In genomic region chr9:102544116-102544772, GRCm38 (mm10) we compare ENCODE assay signal across 8 mouse cellular contexts. TPM values are rescaled to one million over a fixed set of nuclear protein-coding genes. Genes with fewer than 3 reads are reported as not detected.
DNase-seq lines count a peak whose midpoint lies in the region; ATAC-seq lines count a peak whose summit lies in the region.

No protein-coding gene starts in this region.

- 17% methylated on average over 11 of the region's 11 CpGs for WGBS in heart, embryonic 11.5 days (ENCODE audit: insufficient replicate concordance)
- 3% methylated on average over 11 of the region's 11 CpGs for WGBS in forebrain, embryonic 15.5 days
- WGBS in midbrain, embryonic 10.5 days = 18% methylated on average over 11 of the region's 11 CpGs

- no peak for DNase-seq in heart, adult 18-20 months
- peak; percentile 7 for DNase-seq in cerebellum, adult 8-10 months
- DNase-seq in midbrain, embryonic 10.5 days (ENCODE audit: low spot score) = peak; percentile 49
- no peak for DNase-seq in urinary bladder, adult 2 months (ENCODE audit: low spot score)
- no peak for DNase-seq in T-cell, adult 2 months (ENCODE audit: low spot score)

- H3K27me3 ChIP-seq in heart, embryonic 11.5 days (ENCODE audit: control insufficient read depth, insufficient read depth, low read length) = peaks cover 38% of the 10 kb centered on the region
- H3K27me3 ChIP-seq in forebrain, embryonic 15.5 days = peaks cover 9% of the 10 kb centered on the region
- H3K27me3 ChIP-seq in midbrain, embryonic 10.5 days (ENCODE audit: low read depth, poor library complexity, severe bottlenecking) = peaks cover 64% of the 10 kb centered on the region

- H3K4me1 ChIP-seq in heart, embryonic 11.5 days (ENCODE audit: control insufficient read depth, insufficient read depth, low read length) = 0 out of 2 replicates have a peak, but pooled peaks cover 9% of the 10 kb centered on the region
- peaks cover 39% of the 10 kb centered on the region for H3K4me1 ChIP-seq in forebrain, embryonic 15.5 days
- peaks cover 53% of the 10 kb centered on the region for H3K4me1 ChIP-seq in midbrain, embryonic 10.5 days

- no peaks in the 10 kb centered on the region for H3K9me3 ChIP-seq in heart, embryonic 11.5 days (replicated peaks; ENCODE audit: control insufficient read depth, low read length)
- H3K9me3 ChIP-seq in forebrain, embryonic 15.5 days = no peaks in the 10 kb centered on the region
- H3K9me3 ChIP-seq in midbrain, embryonic 10.5 days (replicated peaks) = no peaks in the 10 kb centered on the region

- H3K9ac ChIP-seq in heart, embryonic 11.5 days (ENCODE audit: low read depth, low read length) = no peak overlapping the region
- H3K9ac ChIP-seq in forebrain, embryonic 15.5 days (replicated peaks) = peak overlapping the region; percentile 63

- H3K4me3 ChIP-seq in heart, embryonic 11.5 days (ENCODE audit: low read depth, low read length) = peak overlapping the region; percentile 6
- peak overlapping the region; percentile 41 for H3K4me3 ChIP-seq in forebrain, embryonic 15.5 days
- H3K4me3 ChIP-seq in midbrain, embryonic 10.5 days = peak overlapping the region; percentile 53

- peak overlapping the region; percentile 64 for H3K4me2 ChIP-seq in heart, embryonic 11.5 days
- H3K4me2 ChIP-seq in forebrain, embryonic 15.5 days (replicated peaks) = peak overlapping the region; percentile 69

- peak; percentile 64; the same call in 1 of the 2 replicates for ATAC-seq in heart, embryonic 11.5 days (replicated peaks; ENCODE audit: insufficient number of reproducible peaks, low FRiP score, low TSS enrichment)
- ATAC-seq in forebrain, embryonic 15.5 days (replicated peaks) = peak; percentile 81
- ATAC-seq in CD4-positive, CD25-positive, alpha-beta regulatory T cell, adult 4 months = no peak

- no peak overlapping the region for H3K27ac ChIP-seq in heart, embryonic 11.5 days (ENCODE audit: low read depth, low read length)
- H3K27ac ChIP-seq in forebrain, embryonic 15.5 days (replicated peaks) = peak overlapping the region; percentile 98
- peak overlapping the region; percentile 86 for H3K27ac ChIP-seq in midbrain, embryonic 10.5 days (replicated peaks)

- no peaks in the 10 kb centered on the region for H3K36me3 ChIP-seq in heart, embryonic 11.5 days (ENCODE audit: control insufficient read depth, insufficient read depth, low read length)
- no peaks in the 10 kb centered on the region for H3K36me3 ChIP-seq in forebrain, embryonic 15.5 days
- H3K36me3 ChIP-seq in midbrain, embryonic 10.5 days = no peaks in the 10 kb centered on the region

RNA-seq across cellular contexts. Expression of gene Ky, which starts 38.7 kb away (rescaled TPM):
- polyA plus RNA-seq in heart, embryonic 11.5 days (2014; fragmentation: Nextera tagmentation; extraction: Ambion mirVana) = 0.27 and 2.3 TPM in 2 replicates
- total RNA-seq in heart, adult 18-20 months (2021) = 10 to 100 TPM in 1 of 2 experiments, 1 to 10 TPM in 1; 7.3 to 12.2 TPM
- polyA plus RNA-seq in forebrain, embryonic 15.5 days (2015; fragmentation: Nextera tagmentation; extraction: Ambion mirVana) = 0.17 and 0.20 TPM in 2 replicates
- 0.19 and 0.20 TPM in 2 replicates for polyA plus RNA-seq in midbrain, embryonic 10.5 days (2016; fragmentation: Nextera tagmentation; extraction: Ambion mirVana)
- polyA plus RNA-seq in urinary bladder, adult 2 months (2012; rRNA removed) = 0.15 and 0.21 TPM in 2 replicates
- polyA plus RNA-seq in CD4-positive, CD25-positive, alpha-beta regulatory T cell, adult 4 months (2017; shearing (Covaris generic)) = under 1 TPM; 0.31 to 0.46 TPM

Comparison
In these comparisons a context has a peak if more than half of its experiments do, and no peak if none do; other contexts are left out.
1. DNase-seq: peak in cerebellum, adult 8-10 months (single experiment) and midbrain, embryonic 10.5 days (single experiment); none in heart, adult 18-20 months (0 of 2), urinary bladder, adult 2 months (single experiment) and T-cell, adult 2 months (single experiment).
2. Peak in every context shown above with its lines, with median percentiles within 50 percentile points of each other: H3K4me3 ChIP-seq.